Mouse (Mus musculus) ES-Bruce4 (cell line): ENCODE measurements around the gene Nmnat3. TPM values are rescaled to one million over a fixed set of nuclear protein-coding genes. Genes with fewer than 3 reads are reported as not detected.

Experiments used
- H3K27ac ChIP-seq: 2 replicates; pipeline ENCODE4 v1.5.1; 2012; ENCODE audit warnings: low read length, inconsistent platforms; ENCODE audit not compliant: insufficient read depth
- H3K27me3 ChIP-seq: 2 replicates; pipeline ENCODE4 v1.6.1; 2012; ENCODE audit warnings: mild to moderate bottlenecking, low read length, inconsistent platforms; ENCODE audit not compliant: control insufficient read depth, poor library complexity, insufficient read depth, severe bottlenecking
- H3K36me3 ChIP-seq: 2 replicates; pipeline ENCODE4 v1.6.1; 2012; ENCODE audit warnings: inconsistent platforms, mild to moderate bottlenecking, low read length, moderate library complexity; ENCODE audit not compliant: control insufficient read depth, poor library complexity, insufficient read depth, severe bottlenecking
- H3K4me1 ChIP-seq: one replicate; pipeline ENCODE4 v1.8.1; 2011; ENCODE audit warnings: low read length; ENCODE audit not compliant: control insufficient read depth, insufficient read depth
- H3K4me3 ChIP-seq: 2 replicates; pipeline ENCODE4 v1.5.1; 2011; ENCODE audit warnings: low read depth, mild to moderate bottlenecking, low read length
- H3K9ac ChIP-seq: 2 replicates; pipeline ENCODE4 v1.6.1; 2012; ENCODE audit warnings: low read depth, mild to moderate bottlenecking, inconsistent platforms; ENCODE audit not compliant: poor library complexity, severe bottlenecking
- H3K9me3 ChIP-seq: replicated peaks from 2 replicates; pipeline ENCODE4 v1.6.1; 2012; ENCODE audit warnings: mild to moderate bottlenecking, low read length, inconsistent platforms; ENCODE audit not compliant: control insufficient read depth, poor library complexity, insufficient read depth, severe bottlenecking
- CTCF ChIP-seq: IDR thresholded peaks from one replicate; pipeline ENCODE4 v1.8.1; 2011; ENCODE audit warnings: low read depth, low read length
- EP300 ChIP-seq: IDR thresholded peaks from 2 replicates; pipeline ENCODE4 v1.6.1; 2011; ENCODE audit warnings: low read depth, low read length; ENCODE audit not compliant: insufficient read depth
- POLR2A ChIP-seq: IDR thresholded peaks from one replicate; pipeline ENCODE4 v1.8.1; 2011; ENCODE audit warnings: low read length; ENCODE audit not compliant: insufficient read depth
- polyA plus RNA-seq: library from polyadenylated mRNA; stranded (reverse); fragments of >200 nt; gene quantifications from 2 replicates; pipeline ENCODE4 v1.2.4, GENCODE M21; 2011; ENCODE audit warnings: low read depth; ENCODE audit not compliant: missing spikeins, insufficient read depth, insufficient read length

Gene Nmnat3
- polyA plus RNA-seq, 1 experiment = 1.8 TPM

- Histone ChIP-seq H3K4me1 (no peaks in the 10 kb centered on the region), H3K9ac (no peak overlapping the region), H3K9me3 (no peaks in the 10 kb centered on the region), H3K36me3 (no peaks in the 10 kb centered on the region), H3K27me3 (no peaks in the 10 kb centered on the region), H3K4me3 (no peak overlapping the region), H3K27ac (no peak overlapping the region)
- no peak for TF ChIP-seq CTCF
- no peak for TF ChIP-seq POLR2A
- TF ChIP-seq EP300 = no peak
Observed at GRCm38 (mm10) chr9:98379736-98380135, 92.5 kb downstream of the Nmnat3 start.

- H3K27me3 ChIP-seq = no peaks in the 10 kb centered on the region
- TF ChIP-seq EP300 = no peak
- no peak for TF ChIP-seq CTCF
- no peak for TF ChIP-seq POLR2A
- no peaks in the 10 kb centered on the region for H3K36me3 ChIP-seq
- H3K4me1 ChIP-seq = no peaks in the 10 kb centered on the region
- H3K27ac ChIP-seq = no peak overlapping the region
- H3K9ac ChIP-seq = no peak overlapping the region
- H3K9me3 ChIP-seq = no peaks in the 10 kb centered on the region
- no peak overlapping the region for H3K4me3 ChIP-seq
Observed at GRCm38 (mm10) chr9:98380593-98380992, 93.4 kb downstream of the Nmnat3 start.

- H3K9ac ChIP-seq = no peak overlapping the region
- TF ChIP-seq EP300 = no peak
- TF ChIP-seq CTCF = no peak
- no peak for TF ChIP-seq POLR2A
- H3K27me3 ChIP-seq = 0 out of 2 replicates have a peak, but pooled peaks cover 1% of the 10 kb centered on the region
- no peak overlapping the region for H3K4me3 ChIP-seq
- H3K27ac ChIP-seq = no peak overlapping the region
- no peaks in the 10 kb centered on the region for H3K9me3 ChIP-seq
- H3K4me1 ChIP-seq = no peaks in the 10 kb centered on the region
- H3K36me3 ChIP-seq = no peaks in the 10 kb centered on the region
Observed at GRCm38 (mm10) chr9:98387741-98388632, 100.8 kb downstream of the Nmnat3 start.

- H3K4me1 ChIP-seq = no peaks in the 10 kb centered on the region
- H3K36me3 ChIP-seq = no peaks in the 10 kb centered on the region
- no peaks in the 10 kb centered on the region for H3K9me3 ChIP-seq
- no peak for TF ChIP-seq CTCF
- TF ChIP-seq POLR2A = no peak
- TF ChIP-seq EP300 = no peak
- H3K27me3 ChIP-seq = 0 out of 2 replicates have a peak, but pooled peaks cover 1% of the 10 kb centered on the region
- H3K27ac ChIP-seq = no peak overlapping the region
- no peak overlapping the region for H3K4me3 ChIP-seq
- no peak overlapping the region for H3K9ac ChIP-seq
Observed at GRCm38 (mm10) chr9:98388633-98388965, 101.4 kb downstream of the Nmnat3 start.

GRCm38 (mm10) chr9:98393496-98393895 lies 106.3 kb downstream of the Nmnat3 start:
- no peaks in the 10 kb centered on the region for H3K27me3 ChIP-seq
- no peaks in the 10 kb centered on the region for H3K4me1 ChIP-seq
- no peak overlapping the region for H3K27ac ChIP-seq
- TF ChIP-seq CTCF (no peak), EP300 (no peak), POLR2A (no peak)
- no peaks in the 10 kb centered on the region for H3K9me3 ChIP-seq
- no peaks in the 10 kb centered on the region for H3K36me3 ChIP-seq
- no peak overlapping the region for H3K4me3 ChIP-seq
- no peak overlapping the region for H3K9ac ChIP-seq

GRCm38 (mm10) chr9:98397211-98397610 lies 110.0 kb downstream of the Nmnat3 start:
- Histone ChIP-seq H3K27ac (no peak overlapping the region), H3K4me3 (no peak overlapping the region), H3K4me1 (no peaks in the 10 kb centered on the region), H3K36me3 (no peaks in the 10 kb centered on the region), H3K9me3 (no peaks in the 10 kb centered on the region), H3K27me3 (no peaks in the 10 kb centered on the region), H3K9ac (no peak overlapping the region)
- TF ChIP-seq POLR2A = no peak
- no peak for TF ChIP-seq CTCF
- TF ChIP-seq EP300 = no peak
